Mouse (Mus musculus): Measurements from ENCODE around the gene Phf1.
"Not testable (repeated sequence)": the region's sequence is repeated elsewhere in the genome, so short reads cannot be mapped to it uniquely, and the experiment has no call there.

The Phf1 gene

DNA sequence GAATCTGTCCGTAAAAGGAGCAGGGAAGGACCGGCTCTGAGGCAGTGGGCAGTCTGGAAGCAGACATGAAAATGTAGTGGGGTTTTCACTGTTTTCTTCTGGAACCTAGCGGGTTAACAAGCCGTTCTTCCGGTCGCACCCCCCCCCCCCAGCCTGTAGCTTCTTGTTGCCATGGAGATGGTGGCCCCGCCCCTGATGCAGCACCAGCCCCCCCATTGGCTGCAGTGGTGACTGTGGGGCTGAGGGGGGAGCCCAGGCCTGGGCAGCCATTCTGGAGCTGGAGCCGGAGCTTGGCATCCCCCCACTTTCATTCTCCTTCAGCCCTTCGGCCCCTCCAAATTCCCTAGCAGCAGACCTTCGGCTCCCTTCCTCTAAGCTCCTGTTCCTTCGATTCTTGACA is 18.6 kb downstream of the Phf1 start:
- DNase-seq = peak; percentile 78

DNA sequence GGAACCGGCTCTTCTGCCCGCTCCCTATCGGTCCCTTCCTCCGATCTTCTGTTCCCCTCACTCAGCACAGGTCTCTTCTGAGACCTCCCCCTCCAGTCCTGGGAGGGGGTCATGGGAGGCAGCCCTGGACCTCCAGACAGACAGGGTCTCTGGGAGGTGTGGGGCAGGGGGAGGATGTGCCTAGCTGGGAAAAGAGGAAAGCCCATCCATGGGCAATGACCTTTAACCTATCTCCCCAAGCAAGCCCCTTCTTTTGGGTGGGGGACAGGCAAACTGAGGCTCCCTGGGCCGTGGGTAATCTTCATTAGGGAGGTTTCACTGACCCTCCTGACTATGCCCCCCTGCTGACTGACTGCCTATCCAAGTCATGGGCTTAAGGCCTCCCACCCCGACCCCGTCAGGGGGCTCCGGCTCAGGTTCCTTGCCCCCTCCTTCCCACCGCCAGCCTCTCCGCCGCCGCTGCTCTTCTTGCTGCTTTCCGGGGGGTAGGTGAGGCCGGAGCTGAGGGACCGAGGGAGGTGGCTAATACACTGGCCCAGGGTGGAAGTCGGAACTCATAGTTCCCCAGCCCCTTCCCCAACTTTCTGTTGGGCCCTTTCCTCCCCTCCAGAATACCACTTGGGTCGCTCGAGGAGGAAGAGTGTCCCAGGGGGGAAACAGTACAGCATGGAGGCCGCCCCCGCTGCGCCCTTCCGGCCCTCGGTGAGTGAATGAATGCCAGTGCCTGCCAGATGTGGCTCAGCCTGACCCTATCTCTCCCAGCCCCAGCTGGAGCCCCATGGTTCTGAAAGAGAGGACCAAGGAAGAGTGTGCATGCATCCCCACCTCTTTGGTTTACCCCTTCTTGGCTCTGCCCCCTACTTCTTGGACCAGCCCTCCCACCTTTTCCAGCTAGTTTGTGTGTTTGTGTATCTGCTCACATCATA is 19.4 kb downstream of the Phf1 start:
- no peak for DNase-seq

DNA sequence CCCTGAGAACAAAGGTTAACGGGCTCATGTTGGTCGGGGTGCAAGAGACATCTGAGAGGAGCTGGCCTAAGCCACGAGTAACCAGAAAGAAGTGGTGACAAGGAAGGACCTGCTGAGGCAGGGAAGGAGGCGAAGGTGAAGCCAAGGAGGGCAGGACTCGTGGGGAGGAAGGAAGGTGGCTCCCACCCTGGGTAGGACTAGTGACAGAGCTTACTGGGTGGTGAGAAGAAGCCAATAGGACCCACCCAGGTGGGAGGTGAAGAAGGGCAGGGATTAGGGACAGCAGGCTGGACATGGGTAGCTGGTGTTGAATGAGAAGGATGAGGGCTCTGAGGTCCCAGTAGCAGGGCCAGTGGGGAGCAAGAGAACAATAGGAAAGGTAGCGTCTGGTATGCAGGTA is 20.3 kb downstream of the Phf1 start:
- no peak for DNase-seq

DNA sequence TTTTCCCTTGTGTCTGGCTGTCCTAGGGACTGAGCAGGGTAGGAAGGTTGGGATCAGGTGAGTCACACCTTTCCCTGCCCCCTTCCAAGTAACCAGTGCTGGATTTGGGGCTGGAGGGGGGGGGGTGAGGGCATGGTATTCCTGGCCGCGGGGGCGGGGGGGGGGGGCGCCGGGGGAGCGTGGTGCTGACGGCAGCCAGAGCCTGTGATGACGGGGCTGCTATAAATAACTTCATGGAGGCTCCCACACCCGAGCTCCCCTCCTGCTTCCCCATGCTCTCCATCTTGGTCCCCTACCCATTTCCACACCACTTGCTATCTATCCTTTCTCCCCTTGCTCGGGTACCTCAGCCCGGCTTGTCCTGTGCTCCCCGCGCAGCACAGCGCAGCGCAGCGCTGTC is 20.9 kb downstream of the Phf1 start:
- DNase-seq = no peak

DNA sequence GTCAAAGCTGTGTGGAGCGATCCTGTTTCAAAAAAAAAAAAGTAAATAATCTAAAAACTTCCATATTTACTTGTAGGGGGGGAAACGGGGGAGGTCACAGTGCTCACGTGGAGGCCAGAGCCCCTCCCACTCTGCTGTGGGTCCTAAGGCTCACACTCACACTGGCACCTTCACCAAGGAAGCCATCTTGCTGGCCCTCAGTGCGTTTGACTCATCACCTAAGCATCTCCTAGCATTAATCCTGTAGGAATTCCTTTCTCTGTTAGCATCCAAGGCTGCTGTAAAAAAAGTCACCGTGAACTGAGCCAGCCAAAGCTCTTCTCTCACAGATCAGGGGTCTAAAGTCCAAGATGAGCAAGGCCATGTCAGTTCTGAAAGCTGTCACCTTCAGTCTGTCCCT is 23.5 kb downstream of the Phf1 start:
- DNase-seq = no peak

DNA sequence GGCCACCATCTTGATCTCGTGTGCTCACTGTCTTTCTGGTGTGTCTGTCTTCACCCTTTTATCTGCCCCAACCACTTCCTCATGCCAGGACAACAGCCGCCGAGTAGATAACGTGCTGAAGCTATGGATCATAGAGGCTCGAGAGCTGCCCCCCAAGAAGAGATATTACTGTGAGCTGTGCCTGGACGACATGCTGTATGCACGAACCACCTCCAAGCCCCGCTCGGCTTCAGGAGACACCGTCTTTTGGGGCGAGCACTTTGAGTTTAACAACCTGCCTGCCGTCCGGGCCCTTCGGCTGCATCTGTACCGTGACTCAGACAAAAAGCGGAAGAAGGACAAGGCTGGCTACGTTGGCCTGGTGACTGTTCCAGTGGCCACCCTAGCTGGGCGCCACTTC is 24.0 kb downstream of the Phf1 start:
- no peak for DNase-seq

DNA sequence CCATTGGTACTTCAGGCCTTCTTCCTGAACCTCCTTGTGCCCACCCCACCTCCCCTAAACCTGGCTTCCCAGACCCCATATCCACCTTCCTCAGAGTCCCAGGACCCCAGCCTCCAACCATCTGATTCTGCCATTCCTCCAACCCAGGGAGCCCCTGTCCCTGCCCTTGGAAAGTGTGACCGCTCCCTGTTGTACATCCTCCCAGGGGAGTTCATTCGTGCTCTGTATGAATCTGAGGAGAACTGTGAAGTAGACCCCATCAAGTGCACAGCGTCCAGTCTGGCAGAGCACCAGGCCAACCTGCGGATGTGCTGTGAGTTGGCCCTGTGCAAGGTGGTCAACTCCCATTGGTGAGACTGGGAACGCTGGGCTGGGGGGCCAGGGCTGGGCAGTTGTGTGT is 25.0 kb downstream of the Phf1 start:
- DNase-seq = no peak

DNA sequence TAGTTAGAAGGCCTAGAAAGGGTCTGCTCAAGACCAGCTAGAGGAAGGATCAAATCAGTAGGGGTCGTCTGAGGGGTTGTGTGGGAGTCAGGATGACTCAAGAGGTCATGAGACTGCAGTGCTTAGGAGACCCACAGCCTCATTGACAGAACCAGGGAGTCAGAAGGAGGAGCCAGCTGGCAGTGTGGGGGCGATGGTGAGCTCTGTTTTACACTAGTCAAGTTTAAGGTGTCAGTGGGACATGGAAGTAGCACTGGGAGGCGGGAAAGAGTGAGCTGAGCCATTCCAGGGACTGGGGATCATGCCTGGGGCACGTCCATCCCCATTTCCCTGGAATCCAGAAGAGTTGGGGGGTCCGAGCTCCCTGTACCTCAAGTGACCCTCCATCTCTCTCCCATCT is 26.0 kb downstream of the Phf1 start:
- DNase-seq = no peak

DNA sequence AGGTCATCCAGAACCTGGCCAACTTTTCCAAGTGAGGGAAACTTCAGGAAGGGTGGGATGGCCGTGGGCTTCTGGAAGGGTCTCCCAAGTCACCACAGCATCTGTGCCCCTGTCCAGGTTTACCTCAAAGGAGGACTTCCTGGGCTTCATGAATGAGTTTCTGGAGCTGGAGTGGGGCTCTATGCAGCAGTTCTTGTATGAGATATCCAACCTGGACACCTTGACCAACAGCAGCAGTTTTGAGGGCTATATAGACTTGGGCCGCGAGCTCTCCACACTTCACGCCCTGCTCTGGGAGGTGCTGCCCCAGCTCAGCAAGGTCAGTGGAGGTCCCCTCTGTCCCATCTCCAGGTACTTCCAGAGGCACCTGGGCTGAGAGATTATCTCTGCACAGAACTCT is 27.0 kb downstream of the Phf1 start:
- no peak for DNase-seq

DNA sequence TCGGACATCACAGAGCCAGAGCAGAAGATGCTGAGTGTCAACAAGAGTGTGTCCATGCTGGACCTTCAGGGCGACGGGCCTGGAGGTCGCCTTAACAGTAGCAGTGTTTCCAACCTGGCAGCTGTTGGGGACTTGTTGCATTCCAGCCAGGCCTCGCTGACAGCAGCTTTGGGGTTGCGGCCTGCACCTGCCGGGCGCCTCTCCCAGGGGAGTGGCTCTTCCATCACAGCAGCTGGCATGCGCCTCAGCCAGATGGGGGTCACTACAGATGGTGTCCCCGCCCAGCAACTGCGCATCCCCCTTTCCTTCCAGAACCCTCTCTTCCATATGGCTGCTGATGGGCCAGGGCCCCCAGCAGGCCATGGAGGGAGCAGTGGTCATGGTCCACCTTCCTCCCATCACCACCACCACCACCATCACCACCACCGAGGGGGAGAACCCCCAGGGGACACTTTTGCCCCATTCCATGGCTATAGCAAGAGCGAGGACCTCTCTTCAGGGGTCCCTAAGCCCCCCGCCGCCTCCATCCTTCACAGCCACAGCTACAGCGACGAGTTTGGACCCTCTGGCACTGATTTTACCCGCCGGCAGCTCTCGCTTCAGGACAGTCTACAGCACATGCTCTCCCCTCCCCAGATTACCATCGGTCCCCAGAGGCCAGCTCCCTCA is 28.9 kb downstream of the Phf1 start:
- DNase-seq = no peak

DNA sequence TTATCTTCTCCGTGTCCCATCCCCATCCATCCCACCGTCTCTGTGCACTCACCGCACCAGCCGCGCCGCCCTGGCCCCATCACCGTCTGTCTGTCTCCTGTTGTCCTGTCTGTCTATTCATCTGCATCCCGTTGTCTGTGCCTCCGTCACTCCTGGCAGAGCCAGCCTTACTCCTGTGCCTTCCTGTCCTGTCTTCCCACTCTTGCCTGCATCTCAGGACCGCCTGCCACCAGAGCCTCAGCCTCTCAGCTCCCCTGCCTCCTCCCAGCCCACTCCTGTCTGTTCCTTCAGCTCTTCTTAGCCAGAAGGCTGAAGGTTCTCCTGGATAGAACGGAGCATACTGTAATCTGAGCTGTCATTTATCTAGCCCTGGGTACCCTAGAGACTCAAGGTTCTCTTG is 34.1 kb downstream of the Phf1 start:
- DNase-seq = no peak

DNA sequence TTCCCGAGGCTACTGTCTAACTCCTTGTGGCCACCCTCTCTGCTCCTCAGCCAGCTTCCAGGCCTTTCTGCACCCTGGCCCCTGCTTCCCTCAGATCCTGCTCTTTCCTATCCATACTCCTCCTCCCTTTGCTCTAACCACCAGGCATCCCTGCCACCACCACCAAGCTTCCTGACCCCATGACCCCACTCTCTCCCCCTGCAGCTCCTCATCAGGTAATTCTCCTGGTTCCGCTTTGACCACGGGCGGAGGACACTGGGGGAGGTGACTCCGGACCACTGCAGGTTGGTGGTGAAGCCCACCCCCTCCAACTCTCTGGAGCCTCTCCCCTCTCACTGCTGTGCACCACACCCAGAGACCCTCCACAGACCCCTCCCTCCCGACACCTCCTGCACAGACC is 34.6 kb downstream of the Phf1 start:
- DNase-seq = no peak

DNA sequence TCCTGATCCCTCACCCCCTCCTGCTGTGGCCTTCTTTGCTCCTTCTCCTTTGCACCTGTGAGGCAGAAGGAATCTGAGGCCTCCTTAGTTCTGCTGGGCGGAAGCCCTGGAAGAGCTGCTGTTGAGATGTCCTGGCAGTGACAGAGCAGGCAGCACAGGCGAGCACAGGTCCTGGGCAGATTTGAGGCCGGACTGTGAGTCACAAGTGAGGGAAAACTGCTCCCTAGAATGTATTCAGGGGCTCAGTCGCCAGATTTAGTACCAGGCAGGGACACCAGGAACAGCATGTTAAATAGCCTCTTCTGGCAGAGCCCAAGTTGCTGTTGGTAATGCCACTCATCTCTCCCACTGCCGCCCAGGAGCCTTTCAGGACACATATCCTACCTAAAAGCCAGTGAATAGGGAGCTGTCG is 35.4 kb downstream of the Phf1 start:
- no peak for DNase-seq

DNA sequence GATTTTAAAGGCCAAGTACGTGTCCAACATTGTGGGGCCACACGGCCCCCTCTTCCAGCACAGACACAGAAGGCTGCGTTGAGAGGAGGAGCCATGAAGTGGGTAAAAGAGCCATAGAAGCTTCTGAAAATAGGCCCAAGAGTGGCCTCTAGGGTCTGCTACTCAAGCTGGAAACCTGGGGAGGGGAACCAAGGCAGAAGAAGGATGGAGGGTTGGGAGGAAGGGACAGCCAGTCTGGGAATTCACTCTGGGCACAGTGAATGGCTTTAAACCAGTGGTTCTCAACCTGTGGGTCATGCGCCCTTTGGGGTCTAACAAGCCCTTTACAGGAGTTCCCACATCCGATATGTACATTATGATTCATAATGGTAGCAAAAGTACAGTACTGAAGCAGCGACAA is 36.4 kb downstream of the Phf1 start:
- no peak for DNase-seq

DNA sequence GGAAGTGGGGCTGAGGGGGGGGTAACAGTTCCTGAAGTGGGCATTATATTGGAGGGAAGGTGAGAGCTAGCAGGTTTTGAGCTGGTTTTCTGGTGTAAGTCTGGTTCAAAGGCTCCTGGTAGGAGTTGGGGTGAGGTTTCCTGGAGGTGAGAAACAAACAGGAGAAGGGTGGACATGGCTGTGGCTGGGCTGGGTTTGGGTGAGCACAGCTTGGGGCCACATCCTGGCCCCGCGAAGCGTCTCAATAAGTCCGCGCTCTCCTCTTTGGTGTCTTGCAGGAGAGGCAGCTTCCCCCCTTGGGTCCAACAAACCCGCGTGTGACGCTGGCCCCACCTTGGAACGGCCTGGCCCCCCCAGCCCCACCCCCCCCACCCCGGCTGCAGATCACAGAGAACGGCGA is 37.4 kb downstream of the Phf1 start:
- DNase-seq = no peak

DNA sequence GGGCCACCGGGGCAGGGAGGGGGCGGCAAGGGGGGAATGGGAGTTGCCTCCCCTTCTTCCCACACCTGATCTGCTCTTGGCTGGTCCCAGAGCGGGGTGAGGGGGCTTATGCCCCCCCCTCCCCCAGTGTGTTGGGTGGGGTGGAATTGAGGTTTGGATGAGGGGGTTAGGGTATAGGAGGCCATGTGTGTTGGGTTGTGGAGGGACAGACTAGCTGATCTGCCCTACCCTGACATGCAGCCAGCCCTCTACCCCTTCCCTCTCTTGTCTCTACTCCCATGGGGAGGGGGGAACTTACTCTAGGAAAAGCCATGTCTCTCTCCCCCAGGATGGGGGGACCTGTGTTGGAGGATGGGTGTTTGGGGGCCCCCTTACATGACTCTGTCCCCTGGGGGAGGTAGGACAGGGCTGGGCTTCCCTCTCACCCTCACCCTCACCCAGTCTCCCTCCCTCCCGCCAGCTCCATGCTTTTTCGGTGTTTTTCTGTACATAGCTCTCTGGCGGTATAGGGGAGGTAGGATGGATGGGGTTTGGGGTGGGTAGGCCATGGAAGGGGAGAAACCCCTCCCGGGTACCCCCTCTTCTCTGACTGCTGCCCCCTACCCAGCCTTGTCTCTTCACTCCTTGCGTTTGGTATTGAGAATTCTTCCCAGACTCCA is 38.5 kb downstream of the Phf1 start:
- DNase-seq = no peak

DNA sequence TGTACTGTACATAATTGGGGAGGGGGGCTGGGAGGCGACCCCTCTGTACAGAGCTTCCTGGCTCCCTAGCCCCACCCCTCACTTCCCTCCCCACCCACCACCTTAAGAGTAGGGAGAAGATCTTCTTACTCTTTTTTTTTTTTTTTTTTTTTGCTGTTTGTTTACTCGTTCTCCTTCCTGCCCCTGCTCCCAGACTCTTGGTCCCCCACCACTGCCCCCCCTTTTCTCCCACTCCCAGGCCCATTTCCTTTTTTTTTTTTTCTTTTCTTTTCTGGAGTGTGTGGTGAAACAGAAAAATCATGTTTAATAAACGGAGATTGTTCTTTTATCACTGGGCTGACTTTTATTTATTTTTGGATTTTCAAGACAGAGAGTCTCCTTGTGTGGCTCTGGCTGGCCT is 39.3 kb downstream of the Phf1 start:
- DNase-seq = no peak

DNA sequence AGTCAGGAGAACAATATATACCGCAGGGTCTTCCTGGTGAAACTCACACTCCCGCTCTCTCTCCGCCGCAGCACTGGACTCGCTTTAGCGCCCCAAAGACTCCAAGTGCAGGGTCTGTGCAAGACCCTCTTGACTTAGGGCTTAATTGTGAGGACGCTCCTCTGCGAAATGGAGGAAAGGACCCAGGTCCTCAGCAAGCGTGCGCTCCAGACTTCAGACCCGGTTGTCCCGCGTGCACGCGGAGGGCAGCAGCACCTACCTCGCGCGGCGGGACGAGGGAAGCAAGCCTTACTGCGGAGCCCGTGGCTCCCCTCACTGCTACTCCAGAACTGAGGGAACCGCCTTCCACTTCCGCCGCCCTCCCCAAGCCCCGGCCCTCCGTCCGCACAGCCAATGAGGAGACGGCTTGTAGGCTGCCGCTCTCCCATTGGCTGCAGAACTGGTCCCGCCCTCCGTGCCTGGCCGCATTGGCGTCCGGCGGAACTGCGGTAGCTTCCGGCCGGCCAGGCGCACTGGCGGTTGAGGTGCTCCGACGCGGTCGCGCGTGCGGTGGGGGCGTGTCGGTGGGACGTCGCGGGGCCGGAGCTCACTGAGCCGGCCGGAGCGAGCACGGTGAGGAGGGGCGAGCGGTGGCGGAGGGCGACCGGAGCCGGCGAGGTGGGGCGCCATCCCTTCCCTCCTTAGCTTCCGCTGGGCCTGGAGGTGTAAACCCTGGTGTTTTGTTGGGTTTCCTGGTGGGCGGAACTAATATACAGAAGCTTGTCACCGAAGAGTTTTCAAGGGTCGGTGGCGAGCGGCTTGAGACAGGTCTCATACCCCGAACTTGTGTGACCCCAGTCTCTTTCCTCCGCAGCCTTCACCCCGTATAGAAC is 40.1 kb downstream of the Phf1 start, which contains the start of gene Zbtb9:
Zbtb9 (plus strand) TSS at position 465 of the 872 bp plus-strand sequence.
- DNase-seq = peak; percentile 96

DNA sequence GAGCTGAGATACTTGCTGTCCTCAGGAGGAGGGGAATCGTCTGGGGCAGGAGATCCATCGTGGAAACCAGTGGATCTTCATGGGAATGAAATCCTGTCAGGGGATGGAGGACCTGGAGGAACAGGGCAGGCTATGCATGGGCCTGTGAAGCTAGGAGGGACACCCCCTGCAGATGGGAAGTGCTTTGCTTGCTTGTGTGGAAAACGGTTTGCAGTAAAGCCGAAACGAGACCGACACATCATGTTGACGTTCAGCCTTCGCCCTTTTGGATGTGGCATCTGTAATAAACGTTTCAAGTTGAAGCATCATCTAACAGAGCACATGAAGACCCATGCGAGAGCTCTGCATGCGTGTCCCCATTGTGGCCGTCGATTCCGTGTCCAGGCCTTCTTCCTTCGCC is 41.7 kb downstream of the Phf1 start:
- DNase-seq = no peak

DNA sequence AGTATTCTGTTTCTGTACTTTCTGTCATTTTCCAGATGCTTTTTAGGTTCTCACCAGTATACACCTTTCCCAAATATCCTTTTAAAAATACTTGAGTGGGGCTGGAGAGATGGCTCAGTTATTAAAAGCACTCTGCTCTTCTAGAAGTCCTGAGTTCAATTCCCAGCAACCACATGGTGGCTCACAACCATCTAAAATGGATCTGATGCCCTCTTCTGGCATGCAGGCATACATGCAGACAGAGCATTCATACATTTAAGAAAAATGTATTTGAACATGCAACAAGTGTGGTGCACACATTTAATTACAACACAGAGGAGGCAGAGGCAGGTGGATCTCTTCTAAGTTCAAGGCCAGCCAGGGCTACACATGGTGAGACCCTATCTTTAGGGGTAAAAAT is 42.6 kb downstream of the Phf1 start:
- DNase-seq = no peak

DNA sequence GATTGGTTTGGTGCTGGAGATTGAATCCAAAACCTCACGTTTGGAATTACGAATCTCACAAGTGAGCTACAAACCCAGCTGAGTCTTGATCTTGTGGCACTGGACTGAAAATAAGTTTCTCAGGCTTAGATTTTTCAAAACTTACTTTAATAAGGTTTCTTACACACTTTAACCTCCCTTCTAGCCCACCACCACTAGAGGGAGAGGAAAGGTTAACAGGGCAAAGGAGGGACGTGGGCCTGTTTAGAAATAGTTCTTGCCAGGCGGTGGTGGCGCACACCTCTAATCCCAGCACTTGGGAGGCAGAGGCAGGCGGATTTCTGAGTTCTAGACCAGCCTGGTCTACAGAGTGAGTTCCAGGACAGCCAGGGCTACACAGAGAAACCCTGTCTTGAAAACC is 44.5 kb downstream of the Phf1 start:
- not testable (repeated sequence) for DNase-seq

DNA sequence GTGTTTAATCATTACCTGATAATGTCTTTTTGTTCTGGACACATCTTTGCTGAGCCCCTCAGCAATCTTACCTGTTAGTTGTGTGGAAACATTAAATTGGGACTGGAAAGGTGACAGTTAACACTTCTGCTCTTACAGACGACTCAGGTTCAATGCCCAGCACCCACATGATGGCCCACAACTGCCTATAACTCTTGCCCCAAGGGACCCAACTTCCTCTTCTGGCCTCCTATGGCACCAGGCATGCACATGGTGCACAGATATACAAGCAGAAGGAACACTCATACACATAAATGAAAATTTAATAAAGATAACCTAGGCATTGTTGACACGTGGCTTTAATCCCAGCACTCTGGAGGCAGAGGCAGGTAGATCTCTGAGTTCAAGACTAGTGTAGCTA is 46.6 kb downstream of the Phf1 start:
- DNase-seq = no peak

DNA sequence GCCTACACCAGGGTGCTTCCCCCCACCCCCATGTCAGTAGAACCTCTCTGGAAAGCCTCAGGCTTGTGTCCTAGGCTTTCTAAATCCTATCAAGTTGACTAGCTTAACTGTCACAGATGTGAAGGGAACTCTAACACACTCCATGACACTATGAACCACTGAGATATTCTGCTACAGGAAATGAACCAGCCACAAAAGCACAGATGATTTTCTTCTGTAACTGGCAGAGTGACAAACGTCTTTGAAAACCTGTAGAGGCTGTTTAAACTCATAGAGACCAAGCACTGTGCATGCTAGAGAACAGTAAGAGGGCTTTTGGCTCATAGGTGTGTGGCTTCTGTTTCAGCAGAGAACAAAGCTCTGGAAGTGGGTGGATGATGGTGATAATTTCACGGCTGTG is 48.2 kb downstream of the Phf1 start:
- no peak for DNase-seq

Measured in lung, postnatal 14 days (tissue).